Mouse (Mus musculus): ENCODE data around the gene Tdp1. TPM values are rescaled to one million over a fixed set of nuclear protein-coding genes. Genes with fewer than 3 reads are reported as not detected.

Tdp1 gene
- polyA plus RNA-seq, 1 experiment from 2014 or later, result 82.9 TPM

DNA sequence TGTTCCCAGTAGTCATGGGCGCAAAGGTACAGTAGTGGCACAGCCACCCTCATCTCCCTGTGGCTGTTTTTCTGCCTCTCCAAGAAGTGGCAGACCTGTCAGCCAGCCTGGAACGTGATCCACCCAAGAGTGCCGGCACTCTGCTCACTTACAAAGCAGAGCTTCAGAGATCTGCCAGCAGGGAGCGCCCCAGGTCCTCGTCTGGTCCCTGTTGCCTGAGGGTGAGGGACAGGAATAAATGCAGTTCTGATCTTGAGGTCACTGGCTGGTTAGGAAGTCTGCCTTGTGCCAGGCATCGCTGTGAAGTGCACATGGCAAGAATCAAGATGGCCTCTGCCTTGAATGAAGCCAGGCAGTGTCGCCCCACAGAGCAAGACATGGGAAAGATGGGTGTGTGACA is 68.6 kb downstream of the Tdp1 start:
- 0 out of 2 replicates have a peak, but pooled peaks cover 4% of the 10 kb centered on the region for H3K4me1 ChIP-seq (ENCODE audit: insufficient read depth)
- 66% methylated on average over 7 of the region's 7 CpGs for WGBS
- H3K36me3 ChIP-seq (ENCODE audit: insufficient read depth), result peaks cover 15% of the 10 kb centered on the region; the same call in 1 of the 2 replicates
- no peaks in the 10 kb centered on the region for H3K9me3 ChIP-seq (ENCODE audit: low read depth, low read length)
- no peak overlapping the region for H3K4me2 ChIP-seq
- TF ChIP-seq CTCF (IDR thresholded peaks at IDR 0.05; ENCODE audit: low read depth), result peak; percentile 71
- H3K27ac ChIP-seq (ENCODE audit: low read depth), result no peak overlapping the region
- no peaks in the 10 kb centered on the region for H3K27me3 ChIP-seq (ENCODE audit: insufficient read depth, low read length)
- DNase-seq, result peak; percentile 72
- no peak overlapping the region for H3K4me3 ChIP-seq (ENCODE audit: low read depth, low read length)
- H3K9ac ChIP-seq, result no peak overlapping the region
- peak; percentile 42; the same call in 1 of the 2 replicates for ATAC-seq (ENCODE audit: insufficient read depth)

DNA sequence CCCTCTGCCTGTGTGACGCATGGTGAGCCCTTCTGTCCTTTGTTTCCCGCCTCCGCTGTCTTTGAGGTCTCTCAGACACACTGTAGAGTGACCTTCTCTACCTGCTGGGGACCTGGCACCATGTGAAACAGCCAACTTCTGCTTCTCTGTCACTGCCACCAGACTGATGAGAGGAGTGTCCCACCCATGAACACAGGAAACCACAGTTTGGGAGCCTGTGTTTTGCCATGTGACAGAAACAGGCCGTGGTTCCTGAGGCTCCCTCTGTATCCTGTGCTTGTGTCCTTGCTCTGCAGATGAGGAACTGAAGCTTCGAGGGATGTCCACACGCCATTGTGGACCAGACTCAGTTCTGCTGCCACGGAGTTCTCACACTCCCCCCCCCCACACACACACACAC is 72.1 kb downstream of the Tdp1 start:
- 76% methylated on average over 7 of the region's 7 CpGs for WGBS
- no peak for ATAC-seq (ENCODE audit: insufficient read depth)

DNA sequence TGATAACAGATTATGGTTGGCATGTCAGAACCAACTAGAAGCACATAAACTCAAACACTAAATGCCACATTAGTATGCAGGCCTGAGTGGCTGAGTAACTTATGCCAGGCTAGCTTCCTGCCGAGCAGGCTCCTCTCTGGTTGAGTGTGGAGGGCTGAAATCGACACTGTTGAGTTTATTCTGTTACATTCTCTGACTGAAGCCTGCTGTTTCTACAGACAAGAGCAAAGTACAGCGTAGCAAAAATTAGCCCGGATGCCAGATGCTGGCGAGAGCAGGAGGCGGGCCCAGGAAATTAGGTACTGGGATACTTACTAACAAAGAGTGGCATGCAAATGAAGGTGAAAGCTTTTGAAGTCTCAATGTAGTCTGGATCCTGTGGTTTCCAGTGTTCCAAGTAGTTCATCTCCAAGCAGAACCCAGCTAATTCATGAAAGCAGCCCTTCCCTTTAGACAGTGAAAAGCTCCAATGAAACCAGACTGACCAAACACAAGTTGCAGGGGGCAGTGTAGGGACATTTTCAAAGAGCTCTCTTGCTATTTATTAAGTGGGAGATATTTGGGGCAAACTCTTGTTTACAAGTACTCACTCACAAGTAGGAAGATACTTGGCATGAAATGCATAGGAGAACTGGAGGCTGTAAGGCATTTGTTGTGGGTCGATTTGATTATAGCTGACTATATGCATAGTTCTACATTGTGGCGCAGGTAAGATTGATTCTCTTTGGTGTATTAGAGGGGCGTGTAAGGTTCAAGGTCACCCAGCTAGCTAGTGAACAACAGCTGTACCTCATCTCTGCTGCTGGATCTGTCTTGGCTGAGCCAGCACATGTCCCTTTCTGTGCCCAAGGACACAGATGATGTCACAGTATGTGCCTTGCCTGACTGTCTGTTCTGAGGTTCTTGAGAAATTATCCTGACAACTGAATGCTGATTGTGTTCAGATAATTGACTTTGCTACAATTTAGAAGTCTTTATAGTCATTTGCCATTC is 74.0 kb downstream of the Tdp1 start:
- H3K9me3 ChIP-seq (ENCODE audit: low read depth, low read length), result no peaks in the 10 kb centered on the region
- no peak overlapping the region for H3K4me3 ChIP-seq (ENCODE audit: low read depth, low read length)
- H3K27me3 ChIP-seq (ENCODE audit: insufficient read depth, low read length), result peaks cover 15% of the 10 kb centered on the region; the same call in 1 of the 2 replicates
- DNase-seq (peak; percentile 53), ATAC-seq (ENCODE audit: insufficient read depth) (peak; percentile 43)
- H3K9ac ChIP-seq, result no peak overlapping the region
- 0 out of 2 replicates have a peak, but pooled peaks have one; percentile 19 for TF ChIP-seq CTCF (IDR thresholded peaks at IDR 0.05; ENCODE audit: low read depth)
- H3K4me1 ChIP-seq (ENCODE audit: insufficient read depth), result 0 out of 2 replicates have a peak, but pooled peaks cover 4% of the 10 kb centered on the region
- H3K27ac ChIP-seq (ENCODE audit: low read depth), result no peak overlapping the region
- 58% methylated on average over 9 of the region's 9 CpGs for WGBS
- H3K36me3 ChIP-seq (ENCODE audit: insufficient read depth), result no peaks in the 10 kb centered on the region
- no peak overlapping the region for H3K4me2 ChIP-seq

More for the DNA sequence above, 72.1 kb downstream of the Tdp1 start:
- Histone ChIP-seq H3K27ac (ENCODE audit: low read depth) (no peak overlapping the region), H3K4me1 (ENCODE audit: insufficient read depth) (0 out of 2 replicates have a peak, but pooled peaks cover 4% of the 10 kb centered on the region), H3K36me3 (ENCODE audit: insufficient read depth) (0 out of 2 replicates have a peak, but pooled peaks cover 7% of the 10 kb centered on the region), H3K9ac (no peak overlapping the region), H3K4me2 (no peak overlapping the region), H3K4me3 (ENCODE audit: low read depth, low read length) (no peak overlapping the region), H3K9me3 (ENCODE audit: low read depth, low read length) (no peaks in the 10 kb centered on the region), H3K27me3 (ENCODE audit: insufficient read depth, low read length) (0 out of 2 replicates have a peak, but pooled peaks cover 9% of the 10 kb centered on the region)
- no peak for DNase-seq
- TF ChIP-seq CTCF (IDR thresholded peaks at IDR 0.05; ENCODE audit: low read depth), result no peak

- no peak overlapping the region for H3K9ac ChIP-seq
- no peak overlapping the region for H3K27ac ChIP-seq (ENCODE audit: low read depth)
- H3K9me3 ChIP-seq (ENCODE audit: low read depth, low read length), result no peaks in the 10 kb centered on the region
- no peak for ATAC-seq (ENCODE audit: insufficient read depth)
- H3K4me3 ChIP-seq (ENCODE audit: low read depth, low read length), result no peak overlapping the region
- no peak for TF ChIP-seq CTCF (IDR thresholded peaks at IDR 0.05; ENCODE audit: low read depth)
- peaks cover 24% of the 10 kb centered on the region for H3K27me3 ChIP-seq (ENCODE audit: insufficient read depth, low read length)
- no peaks in the 10 kb centered on the region for H3K36me3 ChIP-seq (ENCODE audit: insufficient read depth)
- H3K4me1 ChIP-seq (ENCODE audit: insufficient read depth), result 0 out of 2 replicates have a peak, but pooled peaks cover 4% of the 10 kb centered on the region
- no peak overlapping the region for H3K4me2 ChIP-seq
- DNase-seq, result no peak
Observed at GRCm38 (mm10) chr12:99959291-99959690, 75.0 kb downstream of the Tdp1 start.

DNA sequence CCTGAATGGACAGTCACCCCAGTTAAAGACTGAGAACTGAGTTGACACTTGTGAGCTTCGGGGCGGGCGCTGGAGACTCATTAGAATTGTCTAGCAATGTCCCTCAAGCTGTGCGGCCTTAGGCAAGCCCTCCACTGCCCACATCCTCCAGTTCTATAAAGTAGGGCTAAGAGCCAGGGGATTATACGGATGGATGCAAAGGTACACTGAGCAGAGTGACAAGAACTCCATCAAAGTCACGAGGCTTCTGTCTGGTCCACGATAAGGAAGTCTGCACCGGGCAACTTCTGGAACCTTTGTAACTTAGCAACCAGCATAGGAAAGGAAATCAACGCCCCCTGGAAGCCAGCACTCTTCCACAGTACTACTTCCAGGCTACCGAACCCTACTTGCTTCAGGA is 75.6 kb downstream of the Tdp1 start:
- no peak overlapping the region for H3K9ac ChIP-seq
- peaks cover 30% of the 10 kb centered on the region for H3K27me3 ChIP-seq (ENCODE audit: insufficient read depth, low read length)
- no peak for TF ChIP-seq CTCF (IDR thresholded peaks at IDR 0.05; ENCODE audit: low read depth)
- DNase-seq (no peak), ATAC-seq (ENCODE audit: insufficient read depth) (no peak)
- WGBS, result 27% methylated on average over 10 of the region's 10 CpGs
- no peaks in the 10 kb centered on the region for H3K36me3 ChIP-seq (ENCODE audit: insufficient read depth)
- H3K4me2 ChIP-seq, result no peak overlapping the region
- H3K9me3 ChIP-seq (ENCODE audit: low read depth, low read length), result no peaks in the 10 kb centered on the region
- no peak overlapping the region for H3K27ac ChIP-seq (ENCODE audit: low read depth)
- H3K4me3 ChIP-seq (ENCODE audit: low read depth, low read length), result no peak overlapping the region
- H3K4me1 ChIP-seq (ENCODE audit: insufficient read depth), result peaks cover 6% of the 10 kb centered on the region; the same call in 1 of the 2 replicates

DNA sequence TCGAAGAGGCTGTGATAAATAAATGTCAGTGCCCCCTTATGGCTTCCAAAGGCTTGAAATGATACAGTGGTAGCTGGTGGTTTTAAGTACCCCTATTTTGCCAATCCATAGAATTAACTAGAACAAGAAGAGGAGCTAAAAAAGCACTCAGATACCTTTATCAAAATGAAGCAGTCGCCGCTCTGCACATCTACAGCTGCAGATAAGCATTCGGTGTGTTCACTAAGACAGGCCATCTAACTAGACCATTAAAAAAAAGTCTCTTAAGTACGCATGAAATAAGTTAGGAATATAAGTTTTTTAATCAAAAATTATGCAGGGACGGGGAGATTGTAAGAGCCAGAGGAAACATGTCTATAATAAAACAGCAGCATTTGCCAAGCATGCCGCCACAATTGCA is 76.4 kb downstream of the Tdp1 start:
- DNase-seq (no peak), ATAC-seq (ENCODE audit: insufficient read depth) (no peak)
- no peak for TF ChIP-seq CTCF (IDR thresholded peaks at IDR 0.05; ENCODE audit: low read depth)
- Histone ChIP-seq H3K36me3 (ENCODE audit: insufficient read depth) (no peaks in the 10 kb centered on the region), H3K4me1 (ENCODE audit: insufficient read depth) (peaks cover 6% of the 10 kb centered on the region; the same call in 1 of the 2 replicates), H3K4me2 (no peak overlapping the region), H3K9me3 (ENCODE audit: low read depth, low read length) (no peaks in the 10 kb centered on the region), H3K9ac (no peak overlapping the region), H3K4me3 (ENCODE audit: low read depth, low read length) (no peak overlapping the region), H3K27me3 (ENCODE audit: insufficient read depth, low read length) (peaks cover 38% of the 10 kb centered on the region), H3K27ac (ENCODE audit: low read depth) (no peak overlapping the region)
- 80% methylated on average over 7 of the region's 7 CpGs for WGBS
